Mouse (Mus musculus) lung, postnatal 25 days (tissue): Measurements from ENCODE around the gene Hdac9.

Source experiments
- DNase-seq: peaks from one replicate; pipeline ENCODE4 v3.0.0; 2022; ENCODE audit warnings: low spot score

The Hdac9 gene

GRCm38 (mm10) chr12:34806528-34806927 is 110.4 kb downstream of the Hdac9 start:
- DNase-seq: no peak

GRCm38 (mm10) chr12:34803721-34804120 is 113.2 kb downstream of the Hdac9 start:
- no peak for DNase-seq

- no peak for DNase-seq
Measured at GRCm38 (mm10) chr12:34802308-34802707, 114.6 kb downstream of the Hdac9 start.

- no peak for DNase-seq
Measured at GRCm38 (mm10) chr12:34801752-34802151, 115.1 kb downstream of the Hdac9 start.

GRCm38 (mm10) chr12:34797389-34797788 is 119.5 kb downstream of the Hdac9 start:
- peak; percentile 18 for DNase-seq

- no peak for DNase-seq
Measured at GRCm38 (mm10) chr12:34795487-34795886, 121.4 kb downstream of the Hdac9 start.

- no peak for DNase-seq
Measured at GRCm38 (mm10) chr12:34792113-34792452, 124.8 kb downstream of the Hdac9 start.

GRCm38 (mm10) chr12:34791213-34792112 is 125.4 kb downstream of the Hdac9 start:
- no peak for DNase-seq

GRCm38 (mm10) chr12:34789031-34789982 is 127.6 kb downstream of the Hdac9 start:
- no peak for DNase-seq

GRCm38 (mm10) chr12:34787380-34787779 is 129.5 kb downstream of the Hdac9 start:
- DNase-seq: no peak

- DNase-seq: peak; percentile 39
Measured at GRCm38 (mm10) chr12:34783574-34783973, 133.3 kb downstream of the Hdac9 start.

- no peak for DNase-seq
Measured at GRCm38 (mm10) chr12:34779368-34779957, 137.4 kb downstream of the Hdac9 start.

GRCm38 (mm10) chr12:34776170-34776569 is 140.7 kb downstream of the Hdac9 start:
- no peak for DNase-seq

GRCm38 (mm10) chr12:34774071-34774470 is 142.8 kb downstream of the Hdac9 start:
- DNase-seq: no peak

- no peak for DNase-seq
Measured at GRCm38 (mm10) chr12:34767226-34767775, 149.6 kb downstream of the Hdac9 start.

GRCm38 (mm10) chr12:34747266-34747665 is 169.6 kb downstream of the Hdac9 start:
- DNase-seq: no peak

GRCm38 (mm10) chr12:34725204-34725603 is 191.7 kb downstream of the Hdac9 start:
- no peak for DNase-seq

GRCm38 (mm10) chr12:34724274-34724673 is 192.6 kb downstream of the Hdac9 start:
- no peak for DNase-seq

GRCm38 (mm10) chr12:34722831-34723490 is 193.9 kb downstream of the Hdac9 start:
- peak; percentile 4 for DNase-seq

- DNase-seq: no peak
Measured at GRCm38 (mm10) chr12:34720906-34721305, 196.0 kb downstream of the Hdac9 start.

GRCm38 (mm10) chr12:34714266-34714939 is 202.5 kb downstream of the Hdac9 start:
- no peak for DNase-seq
